Mouse (Mus musculus): ENCODE measurements around the gene Tdrkh. TPM values are rescaled to one million over a fixed set of nuclear protein-coding genes. Genes with fewer than 3 reads are reported as not detected.
A peak's percentile ranks its signal among the peaks of the same experiment; 100 is the strongest.

The Tdrkh gene
- total and polyA plus RNA-seq, 3 experiments = not detected

- Histone ChIP-seq H3K4me3 (replicated peaks in 1 of 3; ENCODE audit: low read depth in 2 of 3, low read length in 2 of 3, poor library complexity in 1 of 3) (no peak overlapping the region), H3K4me2 (ENCODE audit: insufficient read depth, low read depth, poor library complexity, severe bottlenecking) (no peak overlapping the region), H3K27me3 (replicated peaks) (no peaks in the 10 kb centered on the region), H3K79me2 (replicated peaks; ENCODE audit: control insufficient read depth, extremely low read depth, insufficient read depth, poor library complexity, severe bottlenecking) (no peaks in the 10 kb centered on the region), H3K9ac (ENCODE audit: insufficient read depth, low read depth) (no peak overlapping the region), H3K4me1 (ENCODE audit: control insufficient read depth in 1 of 2, insufficient read depth in 2 of 2) (peaks cover 4 to 30% of the 10 kb centered on the region in 2 experiments), H3K36me3 (replicated peaks in 1 of 2; ENCODE audit: control insufficient read depth in 1 of 2, insufficient read depth in 1 of 2, low read length in 1 of 2) (peaks cover 0 to 5% of the 10 kb centered on the region in 2 experiments), H3K27ac (ENCODE audit: insufficient read depth, low read depth) (no peak overlapping the region), H3K9me3 (replicated peaks; ENCODE audit: low read length) (no peaks in the 10 kb centered on the region)
- peak; percentile 50 for DNase-seq (ENCODE audit: extremely low read depth)
- dilution Hi-C loops (cut with MboI; ENCODE audit: extremely low pct_ligation_motif_present, extremely low pct_unique_long_range_greater_than_20kb, low sequenced_read_pairs) = no loop called here
- in situ Hi-C loops (cut with MboI; ENCODE audit: low pct_ligation_motif_present, low pct_unique_long_range_greater_than_20kb, low sequenced_read_pairs) = no loop called here
- TF ChIP-seq MAX (IDR thresholded peaks at IDR 0.05; ENCODE audit: low read length) = no peak
- no peak for TF ChIP-seq SIN3A (IDR thresholded peaks at IDR 0.05; ENCODE audit: low read length)
- TF ChIP-seq USF1 (IDR thresholded peaks at IDR 0.05; ENCODE audit: low read depth, low read length) = no peak
- TF ChIP-seq KAT2A (IDR thresholded peaks at IDR 0.05; ENCODE audit: insufficient replicate concordance, low read length) = no peak
- TF ChIP-seq MEF2A (IDR thresholded peaks at IDR 0.05; ENCODE audit: borderline replicate concordance, low read depth, low read length) = no peak
- no peak for TF ChIP-seq ZC3H11A (IDR thresholded peaks at IDR 0.05; ENCODE audit: low read depth, low read length)
- TF ChIP-seq RAD21 (IDR thresholded peaks at IDR 0.05; ENCODE audit: low read depth, low read length) = no peak
- TF ChIP-seq CHD1 (IDR thresholded peaks at IDR 0.05; ENCODE audit: low read depth, low read length) = no peak
- TF ChIP-seq PAX5 (IDR thresholded peaks at IDR 0.05; ENCODE audit: low read length) = no peak
- TF ChIP-seq NELFE (IDR thresholded peaks at IDR 0.05; ENCODE audit: low read depth, low read length) = no peak
- no peak for TF ChIP-seq USF2 (conservative IDR thresholded peaks at IDR 0.05; ENCODE audit: low read depth, low read length)
- no peak for TF ChIP-seq TBP (conservative IDR thresholded peaks at IDR 0.05; ENCODE audit: low read depth, low read length)
Observed at GRCm38 (mm10) chr3:94482764-94483385, 69.8 kb downstream of the Tdrkh start.

DNA sequence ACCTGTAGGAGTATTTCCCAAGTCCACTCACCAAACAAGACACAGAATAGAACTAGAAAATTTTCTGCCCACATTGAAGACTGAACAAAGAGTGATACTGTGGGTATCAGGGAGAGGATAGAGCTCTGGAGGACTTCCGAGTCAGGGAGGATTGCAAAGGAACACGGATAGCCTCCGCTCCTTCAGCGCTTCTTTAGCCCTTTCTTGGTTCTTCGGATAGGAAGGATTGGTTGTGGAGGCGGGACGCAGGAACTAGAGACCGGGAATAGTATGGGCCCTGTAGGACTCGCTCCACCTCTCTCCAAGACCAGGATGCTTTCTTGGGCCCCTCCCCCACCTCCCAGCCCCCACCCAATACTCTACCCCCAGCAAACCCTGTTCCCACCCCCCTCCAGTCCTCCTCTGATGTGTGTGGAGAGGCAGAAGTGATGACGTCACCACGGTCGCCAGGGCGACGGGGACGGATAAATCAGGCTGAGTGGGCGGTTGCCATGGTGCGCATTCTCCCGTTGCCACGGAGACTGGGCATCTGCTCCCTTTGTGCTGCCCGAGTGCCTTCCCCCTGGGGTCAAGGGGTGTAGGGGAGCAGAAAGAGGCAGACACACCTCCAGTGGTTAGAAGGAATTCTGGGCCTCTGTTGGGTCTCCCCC, 70.8 kb downstream of the Tdrkh start:
- in situ Hi-C loops (cut with MboI; ENCODE audit: low pct_ligation_motif_present, low pct_unique_long_range_greater_than_20kb, low sequenced_read_pairs) (no loop called here), dilution Hi-C loops (cut with MboI; ENCODE audit: extremely low pct_ligation_motif_present, extremely low pct_unique_long_range_greater_than_20kb, low sequenced_read_pairs) (no loop called here)
- peaks cover 0 to 7% of the 10 kb centered on the region in 2 experiments for H3K36me3 ChIP-seq (replicated peaks in 1 of 2; ENCODE audit: control insufficient read depth in 1 of 2, insufficient read depth in 1 of 2, low read length in 1 of 2)
- no peak overlapping the region for H3K4me2 ChIP-seq (ENCODE audit: insufficient read depth, low read depth, poor library complexity, severe bottlenecking)
- TF ChIP-seq CHD2 (IDR thresholded peaks at IDR 0.05; ENCODE audit: low read length) = no peak
- TF ChIP-seq IRF4 (IDR thresholded peaks at IDR 0.05; ENCODE audit: low read depth, low read length) = no peak
- no peak for TF ChIP-seq MAFK (IDR thresholded peaks at IDR 0.05; ENCODE audit: insufficient replicate concordance, low read length)
- no peak for TF ChIP-seq BHLHE40 (IDR thresholded peaks at IDR 0.05; ENCODE audit: low read depth, low read length)
- 0 out of 2 replicates have a peak, but pooled peaks have one; percentile 21 for TF ChIP-seq MXI1 (IDR thresholded peaks at IDR 0.05; ENCODE audit: low read depth, low read length)
- H3K27ac ChIP-seq (ENCODE audit: insufficient read depth, low read depth) = no peak overlapping the region
- no peak overlapping the region for H3K4me3 ChIP-seq (replicated peaks in 1 of 3; ENCODE audit: low read depth in 2 of 3, low read length in 2 of 3, poor library complexity in 1 of 3)
- H3K27me3 ChIP-seq (replicated peaks) = no peaks in the 10 kb centered on the region
- no peaks in the 10 kb centered on the region for H3K9me3 ChIP-seq (replicated peaks; ENCODE audit: low read length)
- H3K79me2 ChIP-seq (replicated peaks; ENCODE audit: control insufficient read depth, extremely low read depth, insufficient read depth, poor library complexity, severe bottlenecking) = no peaks in the 10 kb centered on the region
- DNase-seq (ENCODE audit: extremely low read depth) = no peak
- peaks cover 4 to 30% of the 10 kb centered on the region in 2 experiments for H3K4me1 ChIP-seq (ENCODE audit: control insufficient read depth in 1 of 2, insufficient read depth in 2 of 2)
- H3K9ac ChIP-seq (ENCODE audit: insufficient read depth, low read depth) = no peak overlapping the region

Other genes starting within 250 kb of the Tdrkh start
- not detected in 2 replicates for gene Gm10696, start 235.1 kb upstream of the Tdrkh start, total RNA-seq (2012; rRNA removed)
- gene Gm10696, start 235.1 kb upstream of the Tdrkh start, total RNA-seq (2014; rRNA removed) = not detected in 2 replicates
- gene Gm10696, start 235.1 kb upstream of the Tdrkh start, polyA plus RNA-seq (2012; ENCODE audit: insufficient read length, low read depth) = not detected in 2 replicates
- gene Gm5286, start 216.6 kb upstream of the Tdrkh start, total RNA-seq (2012; rRNA removed) = not detected in 2 replicates
- not detected in 2 replicates for gene Gm5286, start 216.6 kb upstream of the Tdrkh start, total RNA-seq (2014; rRNA removed)
- gene Gm5286, start 216.6 kb upstream of the Tdrkh start, polyA plus RNA-seq (2012; ENCODE audit: insufficient read length, low read depth) = not detected in 2 replicates
- gene Gm4778, start 149.2 kb upstream of the Tdrkh start, total RNA-seq (2012; rRNA removed) = not detected in 2 replicates
- gene Gm4778, start 149.2 kb upstream of the Tdrkh start, total RNA-seq (2014; rRNA removed) = not detected in 2 replicates
- gene Gm4778, start 149.2 kb upstream of the Tdrkh start, polyA plus RNA-seq (2012; ENCODE audit: insufficient read length, low read depth) = not detected in 2 replicates
- 2.2 and 2.4 TPM in 2 replicates for gene Them4, start 103.2 kb upstream of the Tdrkh start, total RNA-seq (2012; rRNA removed)
- 6.3 and 7.2 TPM in 2 replicates for gene Them4, start 103.2 kb upstream of the Tdrkh start, total RNA-seq (2014; rRNA removed)
- gene Them4, start 103.2 kb upstream of the Tdrkh start, polyA plus RNA-seq (2012; ENCODE audit: insufficient read length, low read depth) = 3.6 and 4.8 TPM in 2 replicates
- not detected in 2 replicates for gene Them5, start 71.2 kb upstream of the Tdrkh start, total RNA-seq (2012; rRNA removed)
- not detected in 2 replicates for gene Them5, start 71.2 kb upstream of the Tdrkh start, total RNA-seq (2014; rRNA removed)
- gene Them5, start 71.2 kb upstream of the Tdrkh start, polyA plus RNA-seq (2012; ENCODE audit: insufficient read length, low read depth) = not detected in 2 replicates
- gene C2cd4d, start 50.8 kb upstream of the Tdrkh start, total RNA-seq (2012; rRNA removed) = not detected in 2 replicates
- gene C2cd4d, start 50.8 kb upstream of the Tdrkh start, total RNA-seq (2014; rRNA removed) = not detected in 2 replicates
- not detected in 2 replicates for gene C2cd4d, start 50.8 kb upstream of the Tdrkh start, polyA plus RNA-seq (2012; ENCODE audit: insufficient read length, low read depth)
- gene Rorc, start 40.5 kb upstream of the Tdrkh start, total RNA-seq (2012; rRNA removed) = 0.47 and 0.71 TPM in 2 replicates
- gene Rorc, start 40.5 kb upstream of the Tdrkh start, total RNA-seq (2014; rRNA removed) = 1.2 TPM in 2 replicates
- gene Rorc, start 40.5 kb upstream of the Tdrkh start, polyA plus RNA-seq (2012; ENCODE audit: insufficient read length, low read depth) = 1.0 and 1.2 TPM in 2 replicates
- not detected in 2 replicates for gene Lingo4, start 14.8 kb upstream of the Tdrkh start, total RNA-seq (2012; rRNA removed)
- not detected in 2 replicates for gene Lingo4, start 14.8 kb upstream of the Tdrkh start, total RNA-seq (2014; rRNA removed)
- not detected in 2 replicates for gene Lingo4, start 14.8 kb upstream of the Tdrkh start, polyA plus RNA-seq (2012; ENCODE audit: insufficient read length, low read depth)
- 114 and 128 TPM in 2 replicates for gene Mrpl9, start 30.0 kb downstream of the Tdrkh start, total RNA-seq (2012; rRNA removed)
- 110 and 111 TPM in 2 replicates for gene Mrpl9, start 30.0 kb downstream of the Tdrkh start, total RNA-seq (2014; rRNA removed)
- 104 and 119 TPM in 2 replicates for gene Mrpl9, start 30.0 kb downstream of the Tdrkh start, polyA plus RNA-seq (2012; ENCODE audit: insufficient read length, low read depth)
- gene Oaz3, start 30.6 kb downstream of the Tdrkh start, total RNA-seq (2012; rRNA removed) = 0.51 and 0.80 TPM in 2 replicates
- not detected in 2 replicates for gene Oaz3, start 30.6 kb downstream of the Tdrkh start, total RNA-seq (2014; rRNA removed)
- 0.29 and 0.71 TPM in 2 replicates for gene Oaz3, start 30.6 kb downstream of the Tdrkh start, polyA plus RNA-seq (2012; ENCODE audit: insufficient read length, low read depth)
- gene Celf3, start 65.0 kb downstream of the Tdrkh start, total RNA-seq (2012; rRNA removed) = 0.13 and 0.21 TPM in 2 replicates
- gene Celf3, start 65.0 kb downstream of the Tdrkh start, total RNA-seq (2014; rRNA removed) = not detected in 2 replicates
- gene Celf3, start 65.0 kb downstream of the Tdrkh start, polyA plus RNA-seq (2012; ENCODE audit: insufficient read length, low read depth) = 0.56 and 0.70 TPM in 2 replicates
- not detected in 2 replicates for gene Riiad1, start 67.1 kb downstream of the Tdrkh start, total RNA-seq (2012; rRNA removed)
- not detected in 2 replicates for gene Riiad1, start 67.1 kb downstream of the Tdrkh start, total RNA-seq (2014; rRNA removed)
- gene Riiad1, start 67.1 kb downstream of the Tdrkh start, polyA plus RNA-seq (2012; ENCODE audit: insufficient read length, low read depth) = not detected in 2 replicates
- gene Snx27, start 169.4 kb downstream of the Tdrkh start, total RNA-seq (2012; rRNA removed) = 23.1 and 24.9 TPM in 2 replicates
- 31.3 and 34.9 TPM in 2 replicates for gene Snx27, start 169.4 kb downstream of the Tdrkh start, total RNA-seq (2014; rRNA removed)
- gene Snx27, start 169.4 kb downstream of the Tdrkh start, polyA plus RNA-seq (2012; ENCODE audit: insufficient read length, low read depth) = 30.2 and 35.3 TPM in 2 replicates
- not detected in 2 replicates for gene Gm10972, start 229.8 kb downstream of the Tdrkh start, total RNA-seq (2012; rRNA removed)
- gene Gm10972, start 229.8 kb downstream of the Tdrkh start, total RNA-seq (2014; rRNA removed) = not detected in 2 replicates
- gene Gm10972, start 229.8 kb downstream of the Tdrkh start, polyA plus RNA-seq (2012; ENCODE audit: insufficient read length, low read depth) = not detected in 2 replicates
- gene Tuft1, start 245.6 kb downstream of the Tdrkh start, total RNA-seq (2012; rRNA removed) = 3.4 and 4.0 TPM in 2 replicates
- 7.4 and 7.7 TPM in 2 replicates for gene Tuft1, start 245.6 kb downstream of the Tdrkh start, total RNA-seq (2014; rRNA removed)
- gene Tuft1, start 245.6 kb downstream of the Tdrkh start, polyA plus RNA-seq (2012; ENCODE audit: insufficient read length, low read depth) = 7.2 and 7.5 TPM in 2 replicates